Mouse (Mus musculus) megakaryocyte, embryonic 14.5 days (primary cell): ENCODE measurements around the gene 1700030J22Rik.

Source experiments
- FLI1 ChIP-seq: IDR thresholded peaks from 2 replicates; pipeline ENCODE4 v1.6.1; 2012; ENCODE audit warnings: low read length, inconsistent platforms, mixed read lengths
- GATA1 ChIP-seq: IDR thresholded peaks from 3 replicates; pipeline ENCODE4 v1.6.1; 2012; ENCODE audit warnings: mixed read lengths, low read length, inconsistent platforms, borderline replicate concordance

DNA sequence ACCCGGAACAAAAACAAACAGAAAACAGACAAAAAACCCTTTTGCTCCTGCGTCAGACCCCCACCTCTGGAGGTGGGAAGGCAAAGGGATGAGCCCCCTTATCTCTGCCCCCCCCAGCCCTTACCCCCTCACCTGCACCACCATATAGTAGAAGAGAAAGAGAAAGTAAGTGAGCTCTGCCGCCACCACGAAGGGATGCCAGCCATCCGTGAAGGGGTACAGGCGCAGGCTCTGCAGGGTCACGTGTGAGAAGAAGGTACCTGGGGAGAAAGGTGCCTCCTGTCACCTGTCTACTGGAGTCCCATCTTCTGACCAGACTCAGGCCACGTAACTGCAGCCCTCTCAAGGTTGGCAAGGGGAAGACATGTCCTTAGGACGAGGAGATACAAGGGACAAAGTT lies 32.6 kb upstream of the 1700030J22Rik start:
- no peak for TF ChIP-seq GATA1
- TF ChIP-seq FLI1 = no peak
